Mouse (Mus musculus) kidney, adult 2 months (tissue): ENCODE measurements at regions not wholly inside any gene's neighbourhood (a gene's known extent, or its start where the extent isn't known, plus 50 kb on each side); places are given as distances from the start of the nearest gene placed in this dataset.

Source experiments
- CTCF ChIP-seq: fragments of 200-500 bp; conservative IDR thresholded peaks from 2 replicates; pipeline ENCODE4 v1.5.1; 2011; ENCODE audit warnings: low read depth, mild to moderate bottlenecking, control low read depth, low read length, moderate library complexity, mixed read lengths; ENCODE audit not compliant: insufficient read depth, insufficient read length
- POLR2A ChIP-seq: fragments of 200-500 bp; IDR thresholded peaks from one replicate; pipeline ENCODE4 v1.6.1; 2011; ENCODE audit warnings: low read depth, low read length, control low read depth

DNA sequence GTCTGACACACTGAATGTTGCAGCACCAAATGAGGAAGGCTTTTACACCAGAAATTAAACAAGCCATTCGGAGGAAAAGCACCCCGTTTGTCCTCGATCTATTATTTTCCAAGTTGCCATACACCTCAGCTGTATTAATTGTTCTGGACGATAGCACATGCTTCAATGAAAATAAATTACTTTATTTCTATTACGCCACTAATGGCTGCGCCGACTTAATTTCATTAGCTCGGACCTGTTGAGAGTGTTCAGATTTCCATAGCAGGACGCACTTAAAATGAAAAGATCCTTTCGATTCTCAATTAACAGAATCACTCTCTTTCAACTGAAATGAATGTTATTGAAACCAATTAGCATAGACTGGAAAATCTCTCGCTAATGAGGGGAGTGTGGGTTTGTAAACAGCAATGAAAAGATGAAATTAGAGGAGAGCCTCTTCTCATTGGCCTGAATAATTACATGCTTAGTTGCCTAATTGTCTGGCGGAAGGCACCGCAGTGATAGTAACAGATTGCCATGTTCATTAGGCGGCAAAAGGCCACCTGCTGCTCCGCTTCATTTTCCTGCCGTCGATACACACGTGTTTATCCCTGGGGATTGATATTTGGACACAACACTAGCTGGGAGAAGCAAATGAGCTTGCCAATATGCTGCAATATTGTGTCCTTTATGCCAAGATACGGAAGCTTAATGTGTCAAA is 234.7 kb upstream of the Rsrc1 start:
- TF ChIP-seq POLR2A = no peak
- no peak for TF ChIP-seq CTCF
